Mouse (Mus musculus): ENCODE results near the gene Dip2b. TPM values are rescaled to one million over a fixed set of nuclear protein-coding genes. Genes with fewer than 3 reads are reported as not detected.

Gene Dip2b
- total and polyA plus RNA-seq, 3 experiments = 13.9 to 68.9 (median 15.4) TPM

- no peak overlapping the region for H3K27ac ChIP-seq (ENCODE audit: control insufficient read depth, low read depth, low read length)
- no peaks in the 10 kb centered on the region for H3K9me3 ChIP-seq (replicated peaks; ENCODE audit: insufficient read depth, low read length)
- no peak overlapping the region for H3K9ac ChIP-seq (ENCODE audit: control insufficient read depth, low read depth, low read length, poor library complexity, severe bottlenecking)
- TF ChIP-seq MYB (IDR thresholded peaks at IDR 0.05; ENCODE audit: low read depth, low read length) (no peak), NRF1 (IDR thresholded peaks at IDR 0.05; ENCODE audit: insufficient read depth, low read depth, low read length, poor library complexity, severe bottlenecking) (no peak), CHD2 (IDR thresholded peaks at IDR 0.05; ENCODE audit: low read length) (no peak), ELF1 (IDR thresholded peaks at IDR 0.05; ENCODE audit: low read depth, low read length) (no peak), TCF12 (IDR thresholded peaks at IDR 0.05; ENCODE audit: low read depth, low read length) (no peak), ETS1 (IDR thresholded peaks at IDR 0.05; ENCODE audit: low read depth, low read length) (no peak), MXI1 (IDR thresholded peaks at IDR 0.05; ENCODE audit: low read depth, low read length) (no peak), EP300 (IDR thresholded peaks at IDR 0.05; ENCODE audit: low read depth in 1 of 2, low read length in 2 of 2) (no peak), SIN3A (IDR thresholded peaks at IDR 0.05; ENCODE audit: low read length) (no peak), USF2 (IDR thresholded peaks at IDR 0.05; ENCODE audit: borderline replicate concordance in 1 of 2, insufficient read depth in 1 of 2, low read depth in 1 of 2, low read length in 2 of 2) (no peak), MYC (IDR thresholded peaks at IDR 0.05; ENCODE audit: low read depth, low read length) (no peak), RCOR1 (IDR thresholded peaks at IDR 0.05; ENCODE audit: low read depth, low read length) (no peak), E2F4 (IDR thresholded peaks at IDR 0.05; ENCODE audit: borderline replicate concordance, low read depth, low read length) (no peak), TBP (IDR thresholded peaks at IDR 0.05; ENCODE audit: low read depth, low read length) (no peak)
- no peak overlapping the region for H3K4me3 ChIP-seq (ENCODE audit: control insufficient read depth in 1 of 2, insufficient read depth in 1 of 2, low read depth in 2 of 2, low read length in 2 of 2)
- H3K79me2 ChIP-seq (ENCODE audit: control insufficient read depth, insufficient read depth, low read length, poor library complexity) = peaks cover 5% of the 10 kb centered on the region
- peaks cover 0 to 2% of the 10 kb centered on the region in 2 experiments; a peak in 1 of 4 replicates for H3K4me1 ChIP-seq (ENCODE audit: control insufficient read depth in 1 of 2, insufficient read depth in 2 of 2, low read length in 2 of 2)
- H3K36me3 ChIP-seq (ENCODE audit: control insufficient read depth in 1 of 2, insufficient read depth in 2 of 2, low read length in 2 of 2) = no peaks in the 10 kb centered on the region
- no peaks in the 10 kb centered on the region for H3K27me3 ChIP-seq (ENCODE audit: control insufficient read depth in 1 of 2, insufficient read depth in 2 of 2, low read length in 2 of 2)
- DNase-seq (ENCODE audit: low read depth, low spot score) = no peak
Observed at GRCm38 (mm10) chr15:100070021-100070420, 31.6 kb downstream of the Dip2b start.

DNA sequence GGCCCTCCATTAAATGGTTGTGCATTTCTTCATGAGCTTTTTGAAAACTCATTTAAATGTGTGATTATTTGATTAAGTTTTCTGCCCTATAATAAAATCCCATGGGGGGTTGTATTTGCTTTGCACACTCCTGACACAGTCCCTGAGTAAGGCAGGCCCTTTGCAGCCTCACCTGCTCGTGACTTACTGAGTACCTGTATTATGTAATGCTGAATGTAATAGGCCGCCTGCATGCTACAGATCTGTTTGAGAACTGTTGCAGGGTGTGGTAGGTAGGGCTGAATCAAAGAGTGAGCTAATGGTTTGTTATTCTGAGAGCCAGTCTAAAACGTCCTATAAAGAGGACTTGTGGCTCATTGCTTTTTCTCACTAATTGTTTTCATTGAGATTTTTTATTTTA lies 33.4 kb downstream of the Dip2b start:
- DNase-seq (ENCODE audit: low read depth, low spot score) = no peak
- Histone ChIP-seq H3K4me3 (ENCODE audit: control insufficient read depth in 1 of 2, insufficient read depth in 1 of 2, low read depth in 2 of 2, low read length in 2 of 2) (no peak overlapping the region), H3K9me3 (replicated peaks; ENCODE audit: insufficient read depth, low read length) (no peaks in the 10 kb centered on the region), H3K4me1 (ENCODE audit: control insufficient read depth in 1 of 2, insufficient read depth in 2 of 2, low read length in 2 of 2) (peaks cover 0 to 7% of the 10 kb centered on the region in 2 experiments; a peak in 2 of 4 replicates), H3K79me2 (ENCODE audit: control insufficient read depth, insufficient read depth, low read length, poor library complexity) (peaks cover 7% of the 10 kb centered on the region), H3K27ac (ENCODE audit: control insufficient read depth, low read depth, low read length) (no peak overlapping the region), H3K9ac (ENCODE audit: control insufficient read depth, low read depth, low read length, poor library complexity, severe bottlenecking) (no peak overlapping the region), H3K36me3 (ENCODE audit: control insufficient read depth in 1 of 2, insufficient read depth in 2 of 2, low read length in 2 of 2) (peaks cover 0 to 1% of the 10 kb centered on the region in 2 experiments; a peak in 2 of 4 replicates), H3K27me3 (ENCODE audit: control insufficient read depth in 1 of 2, insufficient read depth in 2 of 2, low read length in 2 of 2) (no peaks in the 10 kb centered on the region)
- TF ChIP-seq USF1 (IDR thresholded peaks at IDR 0.05; ENCODE audit: low read depth, low read length) (no peak), ZNF384 (IDR thresholded peaks at IDR 0.05; ENCODE audit: low read depth, low read length) (no peak), TBP (IDR thresholded peaks at IDR 0.05; ENCODE audit: low read depth, low read length) (no peak), NELFE (IDR thresholded peaks at IDR 0.05; ENCODE audit: low read depth, low read length) (no peak), JUND (IDR thresholded peaks at IDR 0.05; ENCODE audit: low read depth, low read length) (no peak), TAL1 (IDR thresholded peaks at IDR 0.05; ENCODE audit: low read length) (no peak), MAX (IDR thresholded peaks at IDR 0.05; ENCODE audit: low read length) (no peak), MXI1 (IDR thresholded peaks at IDR 0.05; ENCODE audit: low read depth, low read length) (no peak), ZKSCAN1 (IDR thresholded peaks at IDR 0.05; ENCODE audit: low read depth, low read length) (no peak), ELF1 (IDR thresholded peaks at IDR 0.05; ENCODE audit: low read depth, low read length) (no peak), CHD1 (IDR thresholded peaks at IDR 0.05; ENCODE audit: low read depth, low read length) (no peak), KAT2A (conservative IDR thresholded peaks at IDR 0.05; ENCODE audit: low read depth, low read length) (no peak), SIN3A (IDR thresholded peaks at IDR 0.05; ENCODE audit: low read length) (no peak), MYB (IDR thresholded peaks at IDR 0.05; ENCODE audit: low read depth, low read length) (no peak)
